Mouse (Mus musculus): ENCODE data around the gene Olfr1208. TPM values are rescaled to one million over a fixed set of nuclear protein-coding genes. Genes with fewer than 3 reads are reported as not detected.

The Olfr1208 gene
- not detected in 2 replicates for polyA plus RNA-seq (2012; ENCODE audit: insufficient read depth, insufficient read length, low replicate concordance, missing spikeins)

GRCm38 (mm10) chr2:88902211-88902610, at the start of gene Olfr1208:
TSS of gene Olfr1208 (minus strand) at chr2:88902311.
- no peak within 1 kb of the TSS for H3K4me3 ChIP-seq (ENCODE audit: insufficient read depth, low read depth, low read length)
- H3K27ac ChIP-seq (ENCODE audit: insufficient read depth, low read depth, low read length): no peak within 1 kb of the TSS
- TF ChIP-seq POLR2A (IDR thresholded peaks at IDR 0.05; ENCODE audit: insufficient read depth, low read depth, low read length): no peak
- TF ChIP-seq CTCF (IDR thresholded peaks at IDR 0.05; ENCODE audit: insufficient read depth, low read depth, low read length): no peak
- H3K4me1 ChIP-seq (ENCODE audit: control insufficient read depth, insufficient read depth, low read length): no peaks in the 10 kb centered on the region

DNA sequence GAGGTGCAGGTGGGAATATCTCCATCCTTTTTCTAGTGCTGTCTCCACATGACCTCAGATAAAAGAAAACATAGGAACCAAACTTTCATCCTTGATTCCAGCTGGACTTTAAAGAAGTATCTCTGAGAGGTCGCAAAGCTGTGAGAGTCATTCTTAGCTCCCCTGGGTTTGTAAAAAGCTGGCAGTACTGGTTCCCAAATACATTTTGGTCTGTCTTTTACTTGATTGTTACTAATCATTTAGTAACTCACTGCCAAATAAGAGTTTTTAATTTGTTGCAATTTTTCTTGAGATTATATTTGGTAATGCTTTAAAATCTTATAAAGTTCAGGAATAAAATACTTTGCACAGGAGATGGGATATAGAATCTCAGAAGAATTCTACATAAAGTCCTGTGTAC, 35.9 kb upstream of the Olfr1208 start, which contains the start of gene Olfr1211:
Gene Olfr1211, minus strand, starts transcription at position 101 of the 400 bp plus-strand sequence.
- Histone ChIP-seq H3K4me1 (ENCODE audit: control insufficient read depth, insufficient read depth, low read length) (no peaks in the 10 kb centered on the region), H3K27ac (ENCODE audit: insufficient read depth, low read depth, low read length) (no peak within 1 kb of the TSS), H3K4me3 (ENCODE audit: insufficient read depth, low read depth, low read length) (no peak within 1 kb of the TSS)
- no peak for TF ChIP-seq POLR2A (IDR thresholded peaks at IDR 0.05; ENCODE audit: insufficient read depth, low read depth, low read length)
- WGBS: 93% methylated on average over 1 of the region's 1 CpGs

DNA sequence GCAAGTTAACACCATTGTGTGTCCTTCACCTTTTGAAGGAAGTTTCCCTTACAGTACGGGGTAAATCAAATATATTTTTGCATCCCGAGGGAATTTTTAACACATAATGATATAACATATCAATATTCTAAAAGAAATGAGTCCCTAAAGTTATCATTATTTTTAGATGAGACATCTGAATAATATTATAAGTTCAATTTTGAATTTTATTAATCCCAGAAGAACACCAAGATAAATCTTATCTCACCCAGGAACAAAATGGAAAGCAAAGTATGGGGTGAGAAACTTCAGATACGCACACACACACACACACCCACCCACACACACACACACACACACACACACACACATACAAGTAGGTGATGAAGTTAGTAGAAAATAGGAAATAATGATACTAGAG, 12.9 kb upstream of the Olfr1208 start, which contains the start of gene Olfr1209:
Gene Olfr1209, minus strand, starts transcription at position 101 of the 400 bp plus-strand sequence.
- Histone ChIP-seq H3K27ac (ENCODE audit: insufficient read depth, low read depth, low read length) (no peak within 1 kb of the TSS), H3K4me1 (ENCODE audit: control insufficient read depth, insufficient read depth, low read length) (no peaks in the 10 kb centered on the region), H3K4me3 (ENCODE audit: insufficient read depth, low read depth, low read length) (no peak within 1 kb of the TSS)
- 92% methylated on average over 3 of the region's 3 CpGs for WGBS
- no peak for TF ChIP-seq CTCF (IDR thresholded peaks at IDR 0.05; ENCODE audit: insufficient read depth, low read depth, low read length)
- no peak for TF ChIP-seq POLR2A (IDR thresholded peaks at IDR 0.05; ENCODE audit: insufficient read depth, low read depth, low read length)

DNA sequence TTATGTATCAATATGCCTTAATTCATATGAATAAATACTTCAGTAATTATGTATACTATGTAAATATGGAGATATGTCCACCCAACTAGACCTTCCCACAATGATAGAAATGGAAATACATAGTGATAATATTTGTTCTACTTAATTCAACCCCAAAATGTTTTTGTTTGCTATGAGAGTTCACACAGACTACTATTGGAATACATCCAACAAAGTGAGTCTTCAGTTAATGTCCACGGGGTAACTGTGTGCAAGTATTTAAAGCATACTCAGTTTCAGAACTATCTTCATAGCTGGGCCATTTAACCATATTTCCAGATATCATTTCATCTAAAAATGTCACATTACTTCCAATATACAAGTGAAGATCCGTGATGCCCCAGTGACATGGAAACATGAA, 39.2 kb downstream of the Olfr1208 start, which contains the start of gene Olfr1206:
Gene Olfr1206, plus strand, starts transcription at position 301 of the 400 bp plus-strand sequence.
- H3K4me3 ChIP-seq (ENCODE audit: insufficient read depth, low read depth, low read length): no peak within 1 kb of the TSS
- no peak within 1 kb of the TSS for H3K27ac ChIP-seq (ENCODE audit: insufficient read depth, low read depth, low read length)
- no peak for TF ChIP-seq CTCF (IDR thresholded peaks at IDR 0.05; ENCODE audit: insufficient read depth, low read depth, low read length)
- TF ChIP-seq POLR2A (IDR thresholded peaks at IDR 0.05; ENCODE audit: insufficient read depth, low read depth, low read length): no peak
- WGBS: 77% methylated on average over 2 of the region's 2 CpGs
- H3K4me1 ChIP-seq (ENCODE audit: control insufficient read depth, insufficient read depth, low read length): no peaks in the 10 kb centered on the region

DNA sequence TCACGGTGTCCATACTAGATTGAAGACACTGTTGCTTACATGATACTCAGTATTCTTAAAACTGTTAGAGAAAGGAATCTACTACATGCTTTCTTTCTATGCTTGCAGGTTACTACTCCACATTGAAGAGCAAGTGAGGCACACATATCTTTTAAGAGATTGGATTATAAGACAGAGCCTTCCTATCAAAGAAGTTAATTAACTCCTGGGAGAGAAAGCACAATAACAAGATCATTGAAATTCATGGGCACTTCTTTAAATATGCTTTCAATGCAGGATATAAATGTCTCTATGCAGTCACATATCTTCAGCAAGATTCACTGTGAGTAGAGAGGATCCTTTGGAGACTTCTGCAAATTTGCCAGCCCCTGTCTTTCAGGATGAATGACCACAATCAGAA, 53.1 kb downstream of the Olfr1208 start, which contains the start of gene Olfr1204:
Gene Olfr1204, plus strand, starts transcription at position 301 of the 400 bp plus-strand sequence.
- TF ChIP-seq CTCF (IDR thresholded peaks at IDR 0.05; ENCODE audit: insufficient read depth, low read depth, low read length): no peak
- TF ChIP-seq POLR2A (IDR thresholded peaks at IDR 0.05; ENCODE audit: insufficient read depth, low read depth, low read length): no peak
- H3K4me1 ChIP-seq (ENCODE audit: control insufficient read depth, insufficient read depth, low read length): no peaks in the 10 kb centered on the region
- no peak within 1 kb of the TSS for H3K27ac ChIP-seq (ENCODE audit: insufficient read depth, low read depth, low read length)
- no peak within 1 kb of the TSS for H3K4me3 ChIP-seq (ENCODE audit: insufficient read depth, low read depth, low read length)
- 95% methylated on average over 1 of the region's 1 CpGs for WGBS

Other genes with a start within 250 kb of the Olfr1208 start
- gene Olfr1193, start 226.7 kb downstream of the Olfr1208 start, polyA plus RNA-seq (2012; ENCODE audit: insufficient read depth, insufficient read length, low replicate concordance, missing spikeins): not detected in 2 replicates
- not detected in 2 replicates for gene Olfr1195, start 213.1 kb downstream of the Olfr1208 start, polyA plus RNA-seq (2012; ENCODE audit: insufficient read depth, insufficient read length, low replicate concordance, missing spikeins)
- not detected in 2 replicates for gene Olfr1196, start 197.7 kb downstream of the Olfr1208 start, polyA plus RNA-seq (2012; ENCODE audit: insufficient read depth, insufficient read length, low replicate concordance, missing spikeins)
- not detected in 2 replicates for gene Olfr1197, start 169.9 kb downstream of the Olfr1208 start, polyA plus RNA-seq (2012; ENCODE audit: insufficient read depth, insufficient read length, low replicate concordance, missing spikeins)
- not detected in 2 replicates for gene Olfr1198, start 150.9 kb downstream of the Olfr1208 start, polyA plus RNA-seq (2012; ENCODE audit: insufficient read depth, insufficient read length, low replicate concordance, missing spikeins)
- not detected in 2 replicates for gene Olfr1199, start 141.8 kb downstream of the Olfr1208 start, polyA plus RNA-seq (2012; ENCODE audit: insufficient read depth, insufficient read length, low replicate concordance, missing spikeins)
- not detected in 2 replicates for gene Olfr1200, start 131.8 kb downstream of the Olfr1208 start, polyA plus RNA-seq (2012; ENCODE audit: insufficient read depth, insufficient read length, low replicate concordance, missing spikeins)
- not detected in 2 replicates for gene Olfr1201, start 109.3 kb downstream of the Olfr1208 start, polyA plus RNA-seq (2012; ENCODE audit: insufficient read depth, insufficient read length, low replicate concordance, missing spikeins)
- gene Olfr1202, start 87.8 kb downstream of the Olfr1208 start, polyA plus RNA-seq (2012; ENCODE audit: insufficient read depth, insufficient read length, low replicate concordance, missing spikeins): not detected in 2 replicates
- not detected in 2 replicates for gene Olfr1205, start 72.6 kb downstream of the Olfr1208 start, polyA plus RNA-seq (2012; ENCODE audit: insufficient read depth, insufficient read length, low replicate concordance, missing spikeins)
- not detected in 2 replicates for gene Olfr1204, start 53.0 kb downstream of the Olfr1208 start, polyA plus RNA-seq (2012; ENCODE audit: insufficient read depth, insufficient read length, low replicate concordance, missing spikeins)
- gene Olfr1206, start 39.1 kb downstream of the Olfr1208 start, polyA plus RNA-seq (2012; ENCODE audit: insufficient read depth, insufficient read length, low replicate concordance, missing spikeins): not detected in 2 replicates
- not detected in 2 replicates for gene Olfr1209, start 12.8 kb upstream of the Olfr1208 start, polyA plus RNA-seq (2012; ENCODE audit: insufficient read depth, insufficient read length, low replicate concordance, missing spikeins)
- not detected in 2 replicates for gene Olfr1211, start 35.8 kb upstream of the Olfr1208 start, polyA plus RNA-seq (2012; ENCODE audit: insufficient read depth, insufficient read length, low replicate concordance, missing spikeins)
- not detected in 2 replicates for gene Olfr1212, start 51.7 kb upstream of the Olfr1208 start, polyA plus RNA-seq (2012; ENCODE audit: insufficient read depth, insufficient read length, low replicate concordance, missing spikeins)
- not detected in 2 replicates for gene Gm13762, start 78.0 kb upstream of the Olfr1208 start, polyA plus RNA-seq (2012; ENCODE audit: insufficient read depth, insufficient read length, low replicate concordance, missing spikeins)
- gene Olfr1214, start 90.3 kb upstream of the Olfr1208 start, polyA plus RNA-seq (2012; ENCODE audit: insufficient read depth, insufficient read length, low replicate concordance, missing spikeins): not detected in 2 replicates
- gene Olfr1215, start 104.7 kb upstream of the Olfr1208 start, polyA plus RNA-seq (2012; ENCODE audit: insufficient read depth, insufficient read length, low replicate concordance, missing spikeins): not detected in 2 replicates
- gene Olfr1216, start 116.0 kb upstream of the Olfr1208 start, polyA plus RNA-seq (2012; ENCODE audit: insufficient read depth, insufficient read length, low replicate concordance, missing spikeins): not detected in 2 replicates
- gene Olfr1217, start 129.8 kb upstream of the Olfr1208 start, polyA plus RNA-seq (2012; ENCODE audit: insufficient read depth, insufficient read length, low replicate concordance, missing spikeins): not detected in 2 replicates
- not detected in 2 replicates for gene Olfr1218, start 158.9 kb upstream of the Olfr1208 start, polyA plus RNA-seq (2012; ENCODE audit: insufficient read depth, insufficient read length, low replicate concordance, missing spikeins)
- gene Olfr1219, start 181.2 kb upstream of the Olfr1208 start, polyA plus RNA-seq (2012; ENCODE audit: insufficient read depth, insufficient read length, low replicate concordance, missing spikeins): not detected in 2 replicates
- gene Olfr1220, start 204.5 kb upstream of the Olfr1208 start, polyA plus RNA-seq (2012; ENCODE audit: insufficient read depth, insufficient read length, low replicate concordance, missing spikeins): not detected in 2 replicates
- not detected in 2 replicates for gene Olfr1221, start 215.0 kb upstream of the Olfr1208 start, polyA plus RNA-seq (2012; ENCODE audit: insufficient read depth, insufficient read length, low replicate concordance, missing spikeins)
- not detected in 2 replicates for gene Olfr1222, start 230.7 kb upstream of the Olfr1208 start, polyA plus RNA-seq (2012; ENCODE audit: insufficient read depth, insufficient read length, low replicate concordance, missing spikeins)
- gene Olfr1223, start 249.2 kb upstream of the Olfr1208 start, polyA plus RNA-seq (2012; ENCODE audit: insufficient read depth, insufficient read length, low replicate concordance, missing spikeins): not detected in 2 replicates

All from olfactory bulb, adult 2 months (tissue).